Mouse (Mus musculus) midbrain, embryonic 14.5 days (tissue): ENCODE data around the gene Hexim2. TPM values are rescaled to one million over a fixed set of nuclear protein-coding genes. Genes with fewer than 3 reads are reported as not detected.

Source experiments
- ATAC-seq: fragments of 200-750 bp; cut with Nextera tagmentation; 2 replicates; pipeline ENCODE4 v1.8.0; 2017; ENCODE audit warnings: moderate number of reproducible peaks, moderate library complexity; ENCODE audit not compliant: low FRiP score, low TSS enrichment
- DNase-seq: peaks from one replicate; pipeline ENCODE4 v3.0.0-alpha.2; 2015
- H3K27ac ChIP-seq: fragments of 300-500 bp; sonication (generic); replicated peaks from 2 replicates; pipeline ENCODE4 v1.5.1; 2014; ENCODE audit warnings: mild to moderate bottlenecking, low read depth, low read length, moderate library complexity
- H3K27me3 ChIP-seq: fragments of 300-500 bp; sonication (generic); 2 replicates; pipeline ENCODE4 v1.6.1; 2014; ENCODE audit warnings: low read length, control low read depth, mixed read lengths; ENCODE audit not compliant: control insufficient read depth, insufficient read depth
- H3K36me3 ChIP-seq: fragments of 300-500 bp; sonication (generic); 2 replicates; pipeline ENCODE4 v1.6.1; 2014; ENCODE audit warnings: low read length, control low read depth; ENCODE audit not compliant: control insufficient read depth, insufficient read depth
- H3K4me1 ChIP-seq: fragments of 300-500 bp; sonication (generic); 2 replicates; pipeline ENCODE4 v1.6.1; 2014; ENCODE audit warnings: mild to moderate bottlenecking, antibody characterized with exemption, low read length, control low read depth; ENCODE audit not compliant: control insufficient read depth, insufficient read depth
- H3K4me2 ChIP-seq: fragments of 300-500 bp; sonication (generic); 2 replicates; pipeline ENCODE4 v1.6.1; 2014; ENCODE audit warnings: mild to moderate bottlenecking, low read length, moderate library complexity
- H3K4me3 ChIP-seq: fragments of 300-500 bp; sonication (generic); replicated peaks from 2 replicates; pipeline ENCODE4 v1.5.1; 2014; ENCODE audit warnings: low read depth, low read length
- H3K9ac ChIP-seq: fragments of 300-500 bp; sonication (generic); replicated peaks from 2 replicates; pipeline ENCODE4 v1.6.1; 2014; ENCODE audit warnings: mild to moderate bottlenecking, low read length, moderate library complexity
- H3K9me3 ChIP-seq: fragments of 300-500 bp; sonication (generic); 2 replicates; pipeline ENCODE4 v1.6.1; 2016; ENCODE audit warnings: low read length, control low read depth, mixed read lengths; ENCODE audit not compliant: control insufficient read depth
- WGBS: fragments of 180-500 bp; shearing (Covaris S2); extraction: QIAGEN DNeasy Blood & Tissue Kit; methylation state at CpG from one replicate; pipeline ENCODE4 v1.1.7; 2014; 5-methylcytosine and 5-hydroxymethylcytosine counted together
- polyA plus RNA-seq: library from polyadenylated mRNA; unstranded; fragments of >200 nt; fragmentation: Nextera tagmentation; extraction: Ambion mirVana; gene quantifications from 2 replicates; pipeline ENCODE4 v1.2.1, GENCODE M21; 2014

The Hexim2 gene
- polyA plus RNA-seq, 1 experiment from 2014 or later: 22.9 TPM

GRCm38 (mm10) chr11:103177216-103177615 lies 45.0 kb downstream of the Hexim2 start:
- Histone ChIP-seq H3K9me3 (no peaks in the 10 kb centered on the region), H3K4me3 (no peak overlapping the region), H3K4me1 (no peaks in the 10 kb centered on the region), H3K27ac (no peak overlapping the region), H3K27me3 (no peaks in the 10 kb centered on the region), H3K4me2 (no peak overlapping the region), H3K36me3 (no peaks in the 10 kb centered on the region), H3K9ac (no peak overlapping the region)
- DNase-seq (no peak), ATAC-seq (no peak)
- WGBS: 82% methylated on average over 5 of the region's 5 CpGs

- ATAC-seq: no peak
- no peak for DNase-seq
- no peaks in the 10 kb centered on the region for H3K27me3 ChIP-seq
- H3K9me3 ChIP-seq: no peaks in the 10 kb centered on the region
- no peak overlapping the region for H3K4me3 ChIP-seq
- no peak overlapping the region for H3K9ac ChIP-seq
- 84% methylated on average over 15 of the region's 15 CpGs for WGBS
- H3K27ac ChIP-seq: no peak overlapping the region
- no peaks in the 10 kb centered on the region for H3K4me1 ChIP-seq
- H3K4me2 ChIP-seq: no peak overlapping the region
- no peaks in the 10 kb centered on the region for H3K36me3 ChIP-seq
Observed at GRCm38 (mm10) chr11:103177815-103178485, 45.7 kb downstream of the Hexim2 start.

GRCm38 (mm10) chr11:103178748-103179147 lies 46.5 kb downstream of the Hexim2 start:
- H3K4me2 ChIP-seq: no peak overlapping the region
- no peaks in the 10 kb centered on the region for H3K27me3 ChIP-seq
- H3K9me3 ChIP-seq: no peaks in the 10 kb centered on the region
- DNase-seq: no peak
- no peak overlapping the region for H3K9ac ChIP-seq
- no peaks in the 10 kb centered on the region for H3K4me1 ChIP-seq
- 86% methylated on average over 8 of the region's 8 CpGs for WGBS
- H3K36me3 ChIP-seq: no peaks in the 10 kb centered on the region
- H3K27ac ChIP-seq: no peak overlapping the region
- no peak for ATAC-seq
- no peak overlapping the region for H3K4me3 ChIP-seq

GRCm38 (mm10) chr11:103180426-103180825 lies 48.2 kb downstream of the Hexim2 start:
- H3K27ac ChIP-seq: no peak overlapping the region
- no peak for DNase-seq
- WGBS: 75% methylated on average over 1 of the region's 1 CpGs

GRCm38 (mm10) chr11:103181349-103181748 lies 49.1 kb downstream of the Hexim2 start:
- WGBS: 83% methylated on average over 9 of the region's 9 CpGs
- Histone ChIP-seq H3K9ac (no peak overlapping the region), H3K27me3 (no peaks in the 10 kb centered on the region), H3K36me3 (no peaks in the 10 kb centered on the region), H3K4me1 (no peaks in the 10 kb centered on the region), H3K4me3 (no peak overlapping the region), H3K27ac (no peak overlapping the region), H3K9me3 (no peaks in the 10 kb centered on the region), H3K4me2 (no peak overlapping the region)
- DNase-seq: no peak
- no peak for ATAC-seq

More at GRCm38 (mm10) chr11:103180426-103180825, 48.2 kb downstream of the Hexim2 start:
- H3K27me3 ChIP-seq: no peaks in the 10 kb centered on the region
- no peaks in the 10 kb centered on the region for H3K36me3 ChIP-seq
- H3K9me3 ChIP-seq: no peaks in the 10 kb centered on the region
- H3K9ac ChIP-seq: no peak overlapping the region
- no peak for ATAC-seq
- H3K4me3 ChIP-seq: no peak overlapping the region
- H3K4me2 ChIP-seq: no peak overlapping the region
- H3K4me1 ChIP-seq: no peaks in the 10 kb centered on the region

- H3K36me3 ChIP-seq: no peaks in the 10 kb centered on the region
- no peak overlapping the region for H3K27ac ChIP-seq
- H3K9ac ChIP-seq: no peak overlapping the region
- H3K27me3 ChIP-seq: no peaks in the 10 kb centered on the region
- no peak overlapping the region for H3K4me2 ChIP-seq
- WGBS: 76% methylated on average over 3 of the region's 3 CpGs
- H3K9me3 ChIP-seq: no peaks in the 10 kb centered on the region
- DNase-seq: no peak
- H3K4me3 ChIP-seq: no peak overlapping the region
- H3K4me1 ChIP-seq: no peaks in the 10 kb centered on the region
- no peak for ATAC-seq
Observed at GRCm38 (mm10) chr11:103181911-103182310, 49.7 kb downstream of the Hexim2 start.

GRCm38 (mm10) chr11:103184891-103185290 lies 52.7 kb downstream of the Hexim2 start:
- Histone ChIP-seq H3K4me3 (no peak overlapping the region), H3K4me1 (no peaks in the 10 kb centered on the region), H3K36me3 (no peaks in the 10 kb centered on the region), H3K4me2 (no peak overlapping the region), H3K27me3 (no peaks in the 10 kb centered on the region), H3K27ac (no peak overlapping the region), H3K9ac (no peak overlapping the region), H3K9me3 (no peaks in the 10 kb centered on the region)
- DNase-seq: peak; percentile 80
- ATAC-seq: no peak
- 42% methylated on average over 2 of the region's 2 CpGs for WGBS

Other genes starting within 250 kb of the Hexim2 start
- not detected in 2 replicates for gene Fam187a, start 247.3 kb upstream of the Hexim2 start, polyA plus RNA-seq
- gene Gfap, start 231.5 kb upstream of the Hexim2 start, polyA plus RNA-seq: 0.26 TPM in 1 of 2 replicates, not detected in the other
- gene Kif18b, start 207.3 kb upstream of the Hexim2 start, polyA plus RNA-seq: 1.9 TPM in 2 replicates
- 14.3 and 18.8 TPM in 2 replicates for gene C1ql1, start 185.7 kb upstream of the Hexim2 start, polyA plus RNA-seq
- gene Nmt1, start 104.2 kb upstream of the Hexim2 start, polyA plus RNA-seq: 30.7 and 38.0 TPM in 2 replicates
- 183 and 209 TPM in 2 replicates for gene Dcakd, start 104.1 kb upstream of the Hexim2 start, polyA plus RNA-seq
- gene Plcd3, start 30.8 kb upstream of the Hexim2 start, polyA plus RNA-seq: 0.92 and 1.8 TPM in 2 replicates
- gene Acbd4, start 30.7 kb upstream of the Hexim2 start, polyA plus RNA-seq: 8.0 and 8.4 TPM in 2 replicates
- gene Hexim1, start 16.2 kb upstream of the Hexim2 start, polyA plus RNA-seq: 3.9 and 5.9 TPM in 2 replicates
- gene Fmnl1, start 38.7 kb downstream of the Hexim2 start, polyA plus RNA-seq: 4.3 and 5.2 TPM in 2 replicates
- gene 1700023F06Rik, start 76.1 kb downstream of the Hexim2 start, polyA plus RNA-seq: 0.88 and 2.1 TPM in 2 replicates
- 0.25 and 0.27 TPM in 2 replicates for gene Spata32, start 86.0 kb downstream of the Hexim2 start, polyA plus RNA-seq
- gene Map3k14, start 135.0 kb downstream of the Hexim2 start, polyA plus RNA-seq: 3.0 and 3.4 TPM in 2 replicates
- 2.1 and 4.0 TPM in 2 replicates for gene Arhgap27, start 231.3 kb downstream of the Hexim2 start, polyA plus RNA-seq